Mouse (Mus musculus): ENCODE data around the gene Etv1. TPM values are rescaled to one million over a fixed set of nuclear protein-coding genes. Genes with fewer than 3 reads are reported as not detected.

The Etv1 gene
- polyA plus RNA-seq, 2 experiments: 10.6 to 22.1 TPM

GRCm38 (mm10) chr12:38777957-38778298 is 1.3 kb upstream of the Etv1 start:
- H3K4me1 ChIP-seq (ENCODE audit: control insufficient read depth, insufficient read depth, low read length): 0 out of 2 replicates have a peak, but pooled peaks cover 3% of the 10 kb centered on the region
- WGBS: 13% methylated on average over 6 of the region's 6 CpGs
- H3K9ac ChIP-seq (ENCODE audit: low read depth, low read length, severe bottlenecking): no peak overlapping the region
- peak; percentile 8 for DNase-seq (ENCODE audit: low spot score)
- no peaks in the 10 kb centered on the region for H3K36me3 ChIP-seq (ENCODE audit: control insufficient read depth, insufficient read depth, low read length)
- H3K27ac ChIP-seq (replicated peaks; ENCODE audit: low read depth, low read length): peak overlapping the region; percentile 53
- H3K9me3 ChIP-seq (ENCODE audit: control insufficient read depth, low read length): no peaks in the 10 kb centered on the region
- no peak for ATAC-seq (ENCODE audit: low FRiP score, low read depth)
- peak overlapping the region; percentile 98 for H3K4me2 ChIP-seq (replicated peaks; ENCODE audit: low read depth, low read length, severe bottlenecking)
- no peak for TF ChIP-seq POLR2A (IDR thresholded peaks at IDR 0.05; ENCODE audit: borderline replicate concordance, extremely low read depth, insufficient read depth, insufficient read length)
- no peaks in the 10 kb centered on the region for H3K27me3 ChIP-seq (ENCODE audit: control insufficient read depth, insufficient read depth, low read length)
- H3K4me3 ChIP-seq (replicated peaks; ENCODE audit: low read length): peak overlapping the region; percentile 60

- peak; percentile 61; the same call in 1 of the 2 replicates for TF ChIP-seq POLR2A (IDR thresholded peaks at IDR 0.05; ENCODE audit: borderline replicate concordance, extremely low read depth, insufficient read depth, insufficient read length)
These were observed 693 bp upstream of the Etv1 start for GRCm38 (mm10) chr12:38778299-38779075.

GRCm38 (mm10) chr12:38780006-38780954 is 1.1 kb downstream of the Etv1 start:
- ATAC-seq (ENCODE audit: low FRiP score, low read depth): peak; percentile 28; the same call in 1 of the 2 replicates
- Histone ChIP-seq H3K4me2 (replicated peaks; ENCODE audit: low read depth, low read length, severe bottlenecking) (peak overlapping the region; percentile 98), H3K4me1 (ENCODE audit: control insufficient read depth, insufficient read depth, low read length) (0 out of 2 replicates have a peak, but pooled peaks cover 3% of the 10 kb centered on the region), H3K27me3 (ENCODE audit: control insufficient read depth, insufficient read depth, low read length) (no peaks in the 10 kb centered on the region), H3K27ac (replicated peaks; ENCODE audit: low read depth, low read length) (peak overlapping the region; percentile 90), H3K9me3 (ENCODE audit: control insufficient read depth, low read length) (no peaks in the 10 kb centered on the region), H3K9ac (ENCODE audit: low read depth, low read length, severe bottlenecking) (peak overlapping the region; percentile 66), H3K4me3 (replicated peaks; ENCODE audit: low read length) (peak overlapping the region; percentile 60), H3K36me3 (ENCODE audit: control insufficient read depth, insufficient read depth, low read length) (no peaks in the 10 kb centered on the region)
- WGBS: under 1% methylated on average over 33 of the region's 33 CpGs
- peak; percentile 91 for DNase-seq (ENCODE audit: low spot score)
- 0 out of 2 replicates have a peak, but pooled peaks have one; percentile 7 for TF ChIP-seq POLR2A (IDR thresholded peaks at IDR 0.05; ENCODE audit: borderline replicate concordance, extremely low read depth, insufficient read depth, insufficient read length)

More at GRCm38 (mm10) chr12:38778299-38779075, 693 bp upstream of the Etv1 start:
- no peaks in the 10 kb centered on the region for H3K36me3 ChIP-seq (ENCODE audit: control insufficient read depth, insufficient read depth, low read length)
- DNase-seq (ENCODE audit: low spot score): peak; percentile 94
- H3K27me3 ChIP-seq (ENCODE audit: control insufficient read depth, insufficient read depth, low read length): no peaks in the 10 kb centered on the region
- 0 out of 2 replicates have a peak, but pooled peaks cover 3% of the 10 kb centered on the region for H3K4me1 ChIP-seq (ENCODE audit: control insufficient read depth, insufficient read depth, low read length)
- under 1% methylated on average over 36 of the region's 37 CpGs for WGBS
- H3K9me3 ChIP-seq (ENCODE audit: control insufficient read depth, low read length): no peaks in the 10 kb centered on the region
- H3K4me3 ChIP-seq (replicated peaks; ENCODE audit: low read length): peak overlapping the region; percentile 60
- H3K4me2 ChIP-seq (replicated peaks; ENCODE audit: low read depth, low read length, severe bottlenecking): peak overlapping the region; percentile 98
- peak; percentile 91 for ATAC-seq (ENCODE audit: low FRiP score, low read depth)
- peak overlapping the region; percentile 90 for H3K27ac ChIP-seq (replicated peaks; ENCODE audit: low read depth, low read length)
- H3K9ac ChIP-seq (ENCODE audit: low read depth, low read length, severe bottlenecking): peak overlapping the region; percentile 66

GRCm38 (mm10) chr12:38780955-38781304 is 1.8 kb downstream of the Etv1 start:
- DNase-seq (ENCODE audit: low spot score): peak; percentile 14
- no peaks in the 10 kb centered on the region for H3K27me3 ChIP-seq (ENCODE audit: control insufficient read depth, insufficient read depth, low read length)
- H3K9ac ChIP-seq (ENCODE audit: low read depth, low read length, severe bottlenecking): peak overlapping the region; percentile 66

GRCm38 (mm10) chr12:38781686-38782085 is 2.5 kb downstream of the Etv1 start:
- no peak for DNase-seq (ENCODE audit: low spot score)
- H3K4me2 ChIP-seq (replicated peaks; ENCODE audit: low read depth, low read length, severe bottlenecking): peak overlapping the region; percentile 98
- H3K4me3 ChIP-seq (replicated peaks; ENCODE audit: low read length): peak overlapping the region; percentile 60
- TF ChIP-seq POLR2A (IDR thresholded peaks at IDR 0.05; ENCODE audit: borderline replicate concordance, extremely low read depth, insufficient read depth, insufficient read length): no peak
- H3K36me3 ChIP-seq (ENCODE audit: control insufficient read depth, insufficient read depth, low read length): no peaks in the 10 kb centered on the region
- 0 out of 2 replicates have a peak, but pooled peaks cover 3% of the 10 kb centered on the region for H3K4me1 ChIP-seq (ENCODE audit: control insufficient read depth, insufficient read depth, low read length)
- H3K27me3 ChIP-seq (ENCODE audit: control insufficient read depth, insufficient read depth, low read length): no peaks in the 10 kb centered on the region
- no peak for ATAC-seq (ENCODE audit: low FRiP score, low read depth)
- 36% methylated on average over 6 of the region's 6 CpGs for WGBS
- H3K9me3 ChIP-seq (ENCODE audit: control insufficient read depth, low read length): no peaks in the 10 kb centered on the region
- H3K9ac ChIP-seq (ENCODE audit: low read depth, low read length, severe bottlenecking): no peak overlapping the region
- H3K27ac ChIP-seq (replicated peaks; ENCODE audit: low read depth, low read length): no peak overlapping the region

More at GRCm38 (mm10) chr12:38780955-38781304, 1.8 kb downstream of the Etv1 start:
- no peak for ATAC-seq (ENCODE audit: low FRiP score, low read depth)
- no peaks in the 10 kb centered on the region for H3K36me3 ChIP-seq (ENCODE audit: control insufficient read depth, insufficient read depth, low read length)
- 0 out of 2 replicates have a peak, but pooled peaks cover 3% of the 10 kb centered on the region for H3K4me1 ChIP-seq (ENCODE audit: control insufficient read depth, insufficient read depth, low read length)
- 0 out of 2 replicates have a peak overlapping the region, but pooled peaks have one; percentile 19 for H3K27ac ChIP-seq (replicated peaks; ENCODE audit: low read depth, low read length)
- H3K4me2 ChIP-seq (replicated peaks; ENCODE audit: low read depth, low read length, severe bottlenecking): peak overlapping the region; percentile 98
- peak overlapping the region; percentile 60 for H3K4me3 ChIP-seq (replicated peaks; ENCODE audit: low read length)
- H3K9me3 ChIP-seq (ENCODE audit: control insufficient read depth, low read length): no peaks in the 10 kb centered on the region
- no peak for TF ChIP-seq POLR2A (IDR thresholded peaks at IDR 0.05; ENCODE audit: borderline replicate concordance, extremely low read depth, insufficient read depth, insufficient read length)
- 2% methylated on average over 11 of the region's 11 CpGs for WGBS

All from limb, embryonic 14.5 days (tissue).